Mouse (Mus musculus) liver, embryonic 14.5 days (tissue): ENCODE data around the gene Hrc. TPM values are rescaled to one million over a fixed set of nuclear protein-coding genes. Genes with fewer than 3 reads are reported as not detected.

ENCODE experiments used
- ATAC-seq: fragments of 200-750 bp; cut with Nextera tagmentation; 2 replicates; pipeline ENCODE4 v1.8.0; 2017; ENCODE audit warnings: moderate number of reproducible peaks, mild to moderate bottlenecking, moderate library complexity; ENCODE audit not compliant: insufficient read depth
- DNase-seq, 3 experiments: peaks; one replicate each; pipeline ENCODE4 v3.0.0-alpha.2; 2012 to 2013; ENCODE audit warnings: low read depth in 3 of 3, low spot score in 3 of 3
- H3K27ac ChIP-seq: fragments of 300-500 bp; sonication (generic); 2 replicates; pipeline ENCODE4 v1.5.1; 2014; ENCODE audit warnings: moderate library complexity, mild to moderate bottlenecking, control low read depth, inconsistent platforms
- H3K27me3 ChIP-seq: fragments of 300-500 bp; sonication (generic); 2 replicates; pipeline ENCODE4 v1.6.1; 2014; ENCODE audit warnings: mild to moderate bottlenecking, low read length, moderate library complexity; ENCODE audit not compliant: control insufficient read depth, insufficient read depth
- H3K36me3 ChIP-seq: fragments of 300-500 bp; sonication (generic); replicated peaks from 2 replicates; pipeline ENCODE4 v1.6.1; 2014; ENCODE audit warnings: low read depth; ENCODE audit not compliant: control insufficient read depth, insufficient read depth
- H3K4me1 ChIP-seq, 2 experiments: fragments of 200-500 bp in 1 of 2; fragments of 300-500 bp in 1 of 2; sonication (generic) in 1 of 2; replicated peaks; 2 replicates each; pipeline ENCODE4 v1.6.1; 2012 to 2014; ENCODE audit warnings: antibody characterized with exemption in 1 of 2, inconsistent platforms in 1 of 2, low read length in 1 of 2; ENCODE audit not compliant: control insufficient read depth in 2 of 2, insufficient read depth in 2 of 2
- H3K4me2 ChIP-seq: fragments of 300-500 bp; sonication (generic); 2 replicates; pipeline ENCODE4 v1.6.1; 2014; ENCODE audit warnings: low read depth, mild to moderate bottlenecking, control low read depth, moderate library complexity
- H3K4me3 ChIP-seq, 2 experiments: fragments of 200-500 bp in 1 of 2; fragments of 300-500 bp in 1 of 2; sonication (generic) in 1 of 2; 2 replicates each; pipeline ENCODE4 v1.5.1; 2012 to 2014; ENCODE audit warnings: low read depth in 2 of 2, low read length in 2 of 2, mild to moderate bottlenecking in 2 of 2, control low read depth in 1 of 2, inconsistent platforms in 1 of 2, moderate library complexity in 1 of 2; ENCODE audit not compliant: insufficient read depth in 1 of 2
- H3K9ac ChIP-seq: fragments of 300-500 bp; sonication (generic); replicated peaks from 2 replicates; pipeline ENCODE4 v1.6.1; 2014; ENCODE audit warnings: mild to moderate bottlenecking, control low read depth, moderate library complexity
- H3K9me3 ChIP-seq: fragments of 300-500 bp; sonication (generic); 2 replicates; pipeline ENCODE4 v1.6.1; 2016; ENCODE audit warnings: low read length, mixed read lengths; ENCODE audit not compliant: control insufficient read depth
- CTCF ChIP-seq: IDR thresholded peaks from 2 replicates; pipeline ENCODE4 v1.5.1; 2016; ENCODE audit warnings: antibody characterized with exemption, low read depth, control low read depth
- EP300 ChIP-seq: IDR thresholded peaks from 2 replicates; pipeline ENCODE4 v1.6.1; 2016; ENCODE audit warnings: antibody characterized with exemption, low read depth
- WGBS: fragments of 180-500 bp; shearing (Covaris S2); extraction: QIAGEN DNeasy Blood & Tissue Kit; methylation state at CpG from one replicate; pipeline ENCODE4 v1.1.7; 2014; ENCODE audit not compliant: insufficient replicate concordance; 5-methylcytosine and 5-hydroxymethylcytosine counted together
- polyA plus RNA-seq, 2 experiments: library from polyadenylated mRNA; depleted of rRNA in 1 of 2; stranded (reverse) in 1 of 2; unstranded in 1 of 2; fragments of >200 nt; fragmentation: Nextera tagmentation in 1 of 2; extraction: Ambion mirVana in 1 of 2; gene quantifications; 2 replicates each; pipeline versions ENCODE4 v1.2.1 to v1.2.3; 2012 to 2014

Gene Hrc
- polyA plus RNA-seq, 2 experiments, result 0.07 TPM; not detected in 1

DNA sequence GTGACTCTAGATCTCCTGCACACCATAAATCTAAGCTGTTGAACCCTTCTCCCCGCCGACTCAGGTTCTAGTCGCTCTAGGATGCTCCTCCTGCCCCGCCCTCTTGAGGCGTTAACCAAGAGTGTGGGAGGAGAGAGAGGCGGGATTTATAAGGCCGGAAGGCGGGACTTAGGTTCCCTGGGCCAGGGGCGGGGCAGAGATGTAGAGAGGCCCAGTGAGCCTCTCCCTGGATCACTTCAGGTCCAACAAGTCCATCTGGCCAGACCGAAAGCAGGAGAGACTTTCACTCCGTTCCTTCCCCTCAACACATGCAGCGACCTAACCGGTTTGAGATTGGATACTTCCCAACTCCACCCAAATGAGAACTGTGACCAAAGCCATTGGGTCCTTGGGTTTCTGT is 27.7 kb downstream of the Hrc start:
- Histone ChIP-seq H3K4me3 (no peak overlapping the region), H3K9me3 (no peaks in the 10 kb centered on the region), H3K36me3 (no peaks in the 10 kb centered on the region), H3K4me2 (no peak overlapping the region), H3K27me3 (peaks cover 68% of the 10 kb centered on the region), H3K9ac (no peak overlapping the region), H3K4me1 (peaks cover 8% of the 10 kb centered on the region in 2 experiments), H3K27ac (no peak overlapping the region)
- DNase-seq (peak; percentile 47 to 66 (median 54)), ATAC-seq (no peak)
- 7% methylated on average over 13 of the region's 13 CpGs for WGBS
- TF ChIP-seq EP300 (no peak), CTCF (no peak)

DNA sequence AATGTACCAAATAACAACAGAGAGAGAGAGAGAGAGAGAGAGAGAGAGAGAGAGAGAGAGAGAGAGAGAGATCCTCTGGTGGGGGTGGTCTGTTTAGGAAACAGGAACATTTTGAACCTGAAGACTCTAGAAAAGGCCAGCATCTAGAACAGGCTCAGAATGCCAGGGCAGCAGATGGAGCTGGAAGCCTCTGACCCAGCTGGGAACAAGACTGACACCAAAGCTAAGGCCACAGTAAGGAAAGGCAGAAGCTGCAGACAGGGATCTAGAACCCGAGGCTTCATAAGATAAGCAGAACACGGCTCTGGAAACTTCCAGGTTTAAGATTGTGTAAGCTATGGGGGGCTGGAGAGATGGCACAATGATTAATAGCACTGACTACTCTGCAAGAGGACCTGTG is 28.9 kb downstream of the Hrc start:
- peaks cover 8% of the 10 kb centered on the region in 2 experiments for H3K4me1 ChIP-seq
- H3K27ac ChIP-seq, result no peak overlapping the region
- DNase-seq (no peak), ATAC-seq (no peak)
- no peaks in the 10 kb centered on the region for H3K36me3 ChIP-seq
- H3K4me3 ChIP-seq, result no peak overlapping the region
- TF ChIP-seq CTCF, result no peak
- no peak for TF ChIP-seq EP300
- peaks cover 76% of the 10 kb centered on the region for H3K27me3 ChIP-seq
- no peak overlapping the region for H3K9ac ChIP-seq
- 28% methylated on average over 2 of the region's 2 CpGs for WGBS
- no peaks in the 10 kb centered on the region for H3K9me3 ChIP-seq
- no peak overlapping the region for H3K4me2 ChIP-seq

DNA sequence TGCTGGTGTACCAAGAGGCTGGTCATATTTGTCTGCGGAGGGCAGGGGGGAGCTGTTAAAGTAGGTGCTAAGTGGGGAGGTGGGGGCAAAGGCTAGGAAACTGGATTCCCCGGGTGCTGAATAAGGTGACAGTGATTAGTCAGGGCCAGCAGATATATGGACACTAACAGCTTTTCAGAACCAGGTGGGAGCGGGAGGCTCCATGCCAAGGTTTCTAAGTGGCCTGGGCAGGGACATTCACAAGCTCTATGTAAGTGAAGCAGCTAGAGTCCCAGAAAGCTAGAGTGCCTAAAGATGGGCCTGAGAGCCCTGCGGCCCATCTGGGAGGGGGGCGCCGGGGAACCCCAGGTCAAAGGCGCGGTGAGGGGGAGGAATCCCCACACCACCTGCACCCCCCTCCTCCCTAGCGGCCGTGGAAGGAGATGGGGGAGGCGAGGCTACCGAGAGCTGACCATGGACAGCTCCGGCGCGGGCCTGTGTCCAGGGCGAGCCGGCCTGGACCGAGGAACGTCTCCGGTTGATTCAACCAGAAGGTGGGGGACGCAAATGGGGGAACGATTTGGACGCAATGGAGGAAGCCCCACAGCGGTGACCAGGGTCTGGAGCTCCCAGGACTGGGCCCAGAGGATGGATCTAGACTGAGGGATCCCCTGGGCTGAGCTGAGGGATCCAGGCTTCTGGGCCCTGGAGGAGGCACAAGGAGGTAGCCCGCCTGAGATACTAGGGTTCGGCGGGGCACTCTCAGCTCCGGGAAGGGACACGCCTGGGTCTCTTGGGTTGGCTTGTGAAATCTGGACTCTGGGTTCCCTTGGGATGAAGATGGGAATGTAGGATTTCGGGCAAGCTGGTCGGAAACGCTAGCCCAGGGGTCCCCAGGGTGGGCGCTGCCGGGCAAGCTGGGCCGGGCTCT is 30.9 kb downstream of the Hrc start:
- DNase-seq (no peak), ATAC-seq (no peak)
- H3K9me3 ChIP-seq, result no peaks in the 10 kb centered on the region
- whole genome bisulfite sequencing, result 4% methylated on average over 35 of the region's 35 CpGs
- no peak overlapping the region for H3K27ac ChIP-seq
- peak overlapping the region; percentile 83 for H3K4me2 ChIP-seq
- peaks cover 78% of the 10 kb centered on the region for H3K27me3 ChIP-seq
- TF ChIP-seq EP300, result no peak
- TF ChIP-seq CTCF, result no peak
- H3K4me1 ChIP-seq, result peaks cover 10% of the 10 kb centered on the region in 2 experiments
- H3K36me3 ChIP-seq, result no peaks in the 10 kb centered on the region
- no peak overlapping the region for H3K9ac ChIP-seq
- H3K4me3 ChIP-seq, result peak overlapping the region in 1 of 2 experiments; percentile 57; a peak in 2 of 4 replicates

- no peak for ATAC-seq
- no peaks in the 10 kb centered on the region for H3K36me3 ChIP-seq
- peaks cover 72% of the 10 kb centered on the region for H3K27me3 ChIP-seq
- peaks cover 9 to 10% of the 10 kb centered on the region in 2 experiments for H3K4me1 ChIP-seq
- peak within 1 kb of the TSS; percentile 54 to 57 for H3K4me3 ChIP-seq
- no peaks in the 10 kb centered on the region for H3K9me3 ChIP-seq
- WGBS, result under 1% methylated on average over 25 of the region's 26 CpGs
- no peak within 1 kb of the TSS for H3K27ac ChIP-seq
- DNase-seq, result no peak
- TF ChIP-seq CTCF (no peak), EP300 (no peak)
- H3K4me2 ChIP-seq, result peak within 1 kb of the TSS; percentile 83
- H3K9ac ChIP-seq, result peak within 1 kb of the TSS; percentile 58
These were observed 31.5 kb downstream of the Hrc start, which contains the start of gene Ppfia3 for GRCm38 (mm10) chr7:45366652-45367019. Gene Ppfia3, minus strand, starts transcription at chr7:45367019.
